Mouse (Mus musculus) urinary bladder, postnatal 10 days (tissue): ENCODE measurements around the gene Pycr1.
"Not testable (repeated sequence)": the region's sequence is repeated elsewhere in the genome, so short reads cannot be mapped to it uniquely, and the experiment has no call there.

Experiments
- DNase-seq: peaks from one replicate; pipeline ENCODE4 v3.0.0; 2022; ENCODE audit warnings: low spot score

Gene Pycr1

DNA sequence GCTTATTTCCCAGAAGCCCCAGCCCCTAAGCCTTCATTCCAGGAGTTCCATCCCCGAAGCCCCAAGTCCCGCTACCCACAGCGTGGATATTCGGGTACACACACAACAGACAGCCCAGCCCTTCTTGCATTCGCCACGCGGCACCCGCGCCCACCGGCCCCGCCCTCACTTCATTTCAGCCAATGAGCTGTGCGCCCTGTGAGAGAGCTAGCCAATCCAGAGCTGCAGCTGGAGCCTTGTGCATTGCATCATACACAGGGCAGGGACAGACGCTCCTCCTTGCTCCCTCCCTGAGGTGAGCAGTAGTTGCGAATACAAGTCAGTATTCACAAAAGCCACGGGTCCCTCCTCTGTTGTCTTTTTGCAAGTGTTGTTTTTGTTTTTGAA is at the start of gene Pycr1:
Gene Pycr1, minus strand, starts transcription at position 169 of the 387 bp plus-strand sequence.
- peak; percentile 77 for DNase-seq

DNA sequence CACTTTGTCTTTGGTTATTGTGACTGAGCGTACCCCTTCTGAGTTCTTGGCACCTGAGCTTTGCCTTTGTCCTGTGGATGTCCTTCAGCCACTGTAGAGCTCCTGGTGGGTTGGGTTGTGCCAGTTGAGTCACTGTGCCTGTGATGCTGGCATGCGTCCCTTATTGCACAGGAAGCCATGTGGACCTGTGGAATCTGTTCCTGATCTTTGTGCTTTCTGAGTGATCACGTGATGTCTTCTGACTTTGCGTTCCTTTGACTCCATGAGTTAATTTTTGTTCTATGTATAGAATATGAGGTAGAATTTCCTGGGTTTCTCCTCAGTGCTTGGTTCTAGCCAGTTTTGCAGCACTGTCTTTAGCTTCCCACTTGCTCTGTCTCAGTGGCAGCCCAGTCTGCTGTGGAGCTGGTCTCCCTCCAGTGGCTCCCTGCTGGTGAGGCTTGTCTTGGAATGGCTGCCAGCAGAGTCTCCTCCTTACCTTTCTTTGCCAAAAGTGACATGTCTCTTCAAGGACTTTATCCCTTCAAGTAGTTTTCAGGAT is 49.0 kb upstream of the Pycr1 start:
- DNase-seq: no peak

DNA sequence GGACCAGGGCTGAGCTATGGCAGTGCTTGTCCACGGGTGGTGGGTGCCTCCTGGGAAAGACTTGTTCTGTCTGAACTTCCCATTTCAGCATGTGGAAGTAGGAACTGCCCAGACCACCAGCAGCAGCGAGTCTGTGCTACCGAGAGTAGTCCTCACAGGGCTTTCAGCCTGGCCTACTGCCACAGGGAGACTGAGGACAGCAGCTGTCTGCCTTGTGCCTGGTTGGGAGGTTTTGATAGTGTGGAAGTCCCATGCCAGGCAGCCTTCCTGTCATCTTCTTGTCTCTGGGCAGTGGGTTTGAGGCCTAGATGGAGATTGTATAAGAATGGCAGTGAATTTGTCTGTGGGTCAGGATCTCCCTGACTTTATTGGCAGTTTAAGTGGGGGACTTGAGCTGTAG is 45.8 kb upstream of the Pycr1 start:
- DNase-seq: no peak

DNA sequence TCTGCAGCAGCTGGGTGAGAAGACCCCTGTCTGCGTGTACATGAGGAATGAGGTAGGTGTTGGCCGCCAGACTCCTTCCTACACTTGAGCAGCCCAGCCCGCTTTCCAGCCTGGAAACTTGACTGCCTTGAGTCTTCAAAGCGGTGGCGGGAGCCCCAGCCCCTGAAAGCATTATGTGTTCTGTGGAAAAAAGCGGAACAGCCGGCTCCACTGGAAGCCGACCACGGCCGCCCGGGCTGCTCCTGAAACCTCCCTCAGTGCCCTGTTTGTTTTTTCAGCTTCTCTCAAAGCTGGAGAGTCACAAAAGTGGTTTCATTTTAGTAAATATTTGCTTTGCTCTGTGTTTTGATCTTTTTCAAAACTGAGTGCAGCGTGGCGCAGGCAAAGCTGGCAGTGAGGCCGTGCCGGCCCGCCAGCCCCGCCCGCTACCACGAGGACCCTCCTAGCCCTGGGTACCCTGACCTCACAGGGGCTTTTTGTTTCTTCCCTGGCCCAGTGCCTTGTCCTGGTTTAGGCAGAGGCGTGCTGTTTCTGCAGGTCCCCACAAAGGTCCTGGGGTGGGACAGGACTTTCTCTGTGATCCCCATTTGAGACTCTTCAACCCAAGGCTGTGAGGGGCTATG is 43.2 kb upstream of the Pycr1 start:
- DNase-seq: no peak

DNA sequence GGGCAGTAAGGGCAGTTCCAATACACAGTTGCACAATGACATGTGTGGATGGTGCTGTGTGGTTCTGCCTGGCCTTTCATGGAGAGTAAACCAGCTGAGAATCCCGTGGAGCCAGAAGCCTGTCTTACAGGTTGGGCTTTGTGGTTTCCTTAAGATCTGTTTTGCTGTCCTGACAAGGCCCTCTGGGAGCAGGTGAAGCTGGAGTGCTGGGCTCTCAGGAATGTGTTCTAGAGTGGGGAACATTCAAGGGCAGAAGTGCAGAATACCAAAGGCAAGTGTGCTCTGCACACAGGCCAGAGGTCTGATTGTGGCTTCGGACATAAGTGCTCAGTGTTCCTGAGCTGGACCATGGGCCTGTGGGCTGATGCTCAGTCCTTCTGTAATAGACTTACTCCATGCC is 41.1 kb upstream of the Pycr1 start:
- no peak for DNase-seq

DNA sequence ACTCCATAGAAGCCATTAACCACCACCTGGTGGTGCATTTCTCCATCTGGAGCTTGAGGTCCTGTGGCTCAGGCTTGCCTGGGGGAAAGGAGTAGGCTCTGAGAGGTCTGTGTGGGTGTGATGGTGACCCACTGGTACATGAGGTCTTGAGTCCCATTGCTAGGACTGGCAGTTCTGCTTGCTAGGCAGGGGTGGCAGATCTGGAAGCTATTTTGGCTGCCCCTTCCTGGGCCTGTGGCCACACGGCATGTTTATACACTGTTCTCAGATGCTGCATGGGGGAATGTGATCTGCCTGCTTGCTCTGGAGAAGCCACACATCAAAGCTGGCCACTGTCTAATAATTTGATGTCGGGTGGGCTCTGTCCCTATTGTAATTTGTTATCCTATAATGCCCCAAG is 40.5 kb upstream of the Pycr1 start:
- no peak for DNase-seq

DNA sequence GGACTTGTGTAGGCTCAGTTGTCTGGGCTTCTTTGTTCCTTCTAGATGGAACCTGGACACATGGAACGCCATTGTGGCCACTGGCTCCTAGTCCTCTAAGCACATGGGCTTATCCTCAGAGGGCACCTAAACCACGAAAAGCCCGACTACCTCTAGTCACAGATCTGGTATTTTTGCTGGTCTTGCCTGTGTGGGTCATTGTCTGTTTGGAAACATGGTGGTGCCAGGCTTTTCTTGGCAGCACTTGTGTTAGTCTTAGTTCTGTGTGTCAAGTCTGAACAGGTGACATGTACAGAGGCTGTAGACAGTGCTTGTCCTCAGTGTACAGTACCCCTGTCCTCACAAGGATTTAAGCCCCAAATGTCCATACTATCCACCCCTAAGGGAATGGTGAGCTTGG is 40.0 kb upstream of the Pycr1 start:
- no peak for DNase-seq

DNA sequence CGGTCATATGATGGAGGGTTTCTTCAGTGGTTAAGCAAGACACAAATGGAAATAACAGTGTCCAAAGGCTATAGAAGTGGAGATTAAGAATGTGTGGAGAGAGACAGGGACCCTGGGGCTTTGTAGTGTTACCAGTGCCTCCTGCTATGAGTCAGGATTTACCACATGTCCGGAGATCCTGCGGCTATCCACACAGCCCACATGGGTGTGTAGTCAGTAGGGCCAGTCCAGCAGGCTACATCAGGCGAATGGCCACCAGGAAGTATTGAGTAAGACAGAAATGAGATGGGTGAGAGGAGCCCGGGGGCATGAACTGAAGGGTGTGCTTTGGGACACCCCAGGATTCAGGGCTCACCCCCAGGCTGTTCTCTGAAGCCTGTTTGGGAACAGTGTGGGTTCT is 39.1 kb upstream of the Pycr1 start:
- no peak for DNase-seq

DNA sequence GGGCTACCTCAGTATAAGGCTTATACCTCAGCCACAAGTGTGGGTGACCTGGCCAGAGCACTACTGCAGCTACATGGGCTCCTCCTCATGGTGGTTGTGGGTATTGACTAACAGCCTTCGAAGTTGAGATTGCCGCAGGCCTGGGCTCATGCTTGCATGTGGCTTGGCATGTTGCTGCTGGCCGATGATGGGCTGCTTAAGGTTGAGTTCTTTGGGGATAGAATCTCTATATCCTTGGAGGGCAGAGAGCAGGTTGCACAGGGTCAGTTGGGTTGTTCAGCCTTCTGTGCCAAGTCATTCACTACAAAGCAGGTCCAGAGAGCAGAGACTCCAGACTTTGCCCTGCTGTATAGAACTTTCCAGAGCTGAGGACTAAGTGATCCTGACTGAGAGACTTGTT is 36.3 kb upstream of the Pycr1 start:
- DNase-seq: no peak

DNA sequence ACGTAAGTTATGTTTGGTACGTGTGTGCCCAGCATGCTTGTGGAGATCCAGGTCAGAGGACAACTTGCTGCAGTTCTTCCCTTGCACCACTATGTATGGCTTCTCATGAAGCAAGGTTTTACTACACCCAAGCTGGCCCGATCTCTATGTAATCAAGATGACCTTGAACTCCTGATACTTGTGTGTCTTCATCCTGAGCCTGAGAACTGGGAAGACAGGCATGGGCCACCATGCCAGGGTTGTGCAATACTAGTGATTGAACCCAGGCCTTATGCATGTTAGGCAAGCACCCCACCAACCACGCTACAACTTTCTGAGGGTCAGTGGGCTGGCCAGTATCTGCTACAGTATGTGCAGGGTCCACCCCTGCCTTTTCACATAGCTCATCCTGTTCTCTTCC is 33.4 kb upstream of the Pycr1 start:
- no peak for DNase-seq

DNA sequence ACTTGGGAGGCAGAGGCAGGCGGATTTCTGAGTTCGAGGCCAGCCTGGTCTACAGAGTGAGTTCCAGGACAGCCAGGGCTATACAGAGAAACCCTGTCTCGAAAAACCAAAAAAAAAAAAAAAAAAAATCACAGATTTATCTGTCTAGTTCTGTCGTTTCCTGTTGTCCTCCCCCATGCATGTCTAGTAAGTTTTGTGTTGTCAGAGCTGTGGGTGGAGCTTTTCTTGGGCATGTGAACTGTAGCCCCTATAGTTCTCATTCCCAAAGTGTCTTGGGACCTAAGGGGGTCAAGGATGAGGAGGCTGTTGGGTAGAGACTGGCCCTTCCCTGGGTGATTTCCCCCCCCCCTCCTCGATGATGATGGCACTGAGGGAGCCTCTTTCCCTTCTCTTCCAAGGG is 32.3 kb upstream of the Pycr1 start:
- DNase-seq: not testable (repeated sequence)

DNA sequence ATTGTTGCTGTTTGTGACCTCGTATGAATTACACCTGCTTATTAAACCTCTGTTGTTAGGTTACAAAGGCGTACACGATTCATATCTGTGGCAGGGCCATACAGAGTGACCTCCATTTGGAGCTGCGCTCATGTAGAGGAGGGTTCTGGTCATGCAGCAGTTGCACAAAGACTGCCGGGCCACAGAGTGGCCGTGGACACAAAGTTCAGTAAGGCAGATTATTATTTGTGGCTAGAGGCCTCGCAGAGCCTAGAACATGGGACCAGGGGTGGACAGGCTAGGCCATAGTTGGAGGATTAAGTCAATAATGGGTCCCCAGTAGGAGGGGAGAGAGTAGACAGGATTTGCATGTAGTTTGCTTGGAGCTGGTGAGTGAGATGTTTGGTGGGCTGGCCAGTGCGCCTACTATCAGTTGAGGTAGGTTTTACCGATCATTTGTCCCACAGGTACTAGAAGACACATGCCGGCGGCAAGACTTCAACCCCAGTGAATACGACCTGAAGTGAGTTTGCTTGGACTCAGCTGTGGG is 30.1 kb upstream of the Pycr1 start:
- DNase-seq: no peak

DNA sequence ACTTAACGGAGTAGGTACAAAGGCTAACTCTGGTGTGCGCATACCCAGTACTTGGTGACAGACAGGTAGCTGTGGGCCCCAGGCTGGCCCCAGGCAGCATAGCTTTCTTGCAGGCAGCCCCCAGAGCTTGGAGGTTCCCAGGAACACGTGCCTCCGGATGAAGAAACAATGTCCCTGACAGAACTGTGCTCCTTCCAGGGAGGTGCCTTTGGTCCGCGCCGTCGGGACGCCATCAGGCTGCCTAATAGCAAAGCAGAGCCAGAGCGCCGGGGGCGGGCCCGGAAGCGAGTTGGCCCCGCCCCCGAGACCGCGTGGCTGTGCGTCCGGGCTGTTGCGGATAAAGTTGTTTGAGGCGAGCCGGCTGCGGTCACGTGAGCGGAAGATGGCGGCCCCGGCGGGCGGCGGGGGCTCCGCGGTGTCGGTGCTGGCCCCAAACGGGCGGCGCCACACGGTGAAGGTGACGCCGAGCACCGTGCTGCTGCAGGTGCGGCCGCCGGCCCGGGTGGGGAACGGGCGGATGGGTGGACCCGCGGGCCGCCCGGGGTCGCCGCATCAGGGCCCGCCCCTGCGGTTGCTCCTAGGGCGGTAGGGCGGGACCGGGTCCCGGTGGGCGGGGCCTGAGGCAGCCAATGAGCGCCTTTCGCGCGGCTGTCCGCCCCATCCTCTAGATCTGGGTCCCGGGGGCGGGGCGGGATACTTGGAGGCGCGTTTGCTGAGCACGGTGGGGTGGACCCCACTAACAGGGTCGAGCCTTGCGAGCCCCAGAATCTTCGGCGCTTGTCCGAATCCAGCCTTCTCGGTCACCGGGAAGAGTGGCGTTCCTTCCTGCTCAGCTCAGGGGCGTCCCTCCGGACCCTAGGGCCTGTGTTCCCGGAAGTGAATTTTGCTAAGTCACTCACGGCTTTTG is 29.4 kb upstream of the Pycr1 start, which contains the start of gene Aspscr1:
Gene Aspscr1, plus strand, starts transcription at position 287 of the 907 bp plus-strand sequence.
- peak; percentile 82 for DNase-seq

DNA sequence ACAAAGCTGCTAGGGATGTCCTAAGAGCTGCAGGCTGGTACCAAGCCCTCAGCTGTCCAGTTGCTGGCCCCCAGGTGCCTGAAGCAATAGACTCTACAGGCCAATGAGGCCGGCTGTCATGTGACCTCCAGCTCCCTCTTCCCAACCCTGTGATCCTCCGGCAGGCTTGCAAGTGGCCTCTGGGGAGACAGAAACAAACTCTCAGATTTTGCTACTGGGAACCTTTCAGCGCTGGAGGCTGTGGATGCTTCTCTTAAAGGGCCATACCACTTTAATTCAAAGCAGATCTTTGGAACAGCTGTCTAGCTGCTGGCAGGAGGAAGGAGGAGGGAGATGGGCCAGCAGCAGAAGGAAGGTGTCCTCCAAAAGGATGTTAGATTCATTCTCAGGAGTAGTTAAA is 23.0 kb upstream of the Pycr1 start:
- no peak for DNase-seq

DNA sequence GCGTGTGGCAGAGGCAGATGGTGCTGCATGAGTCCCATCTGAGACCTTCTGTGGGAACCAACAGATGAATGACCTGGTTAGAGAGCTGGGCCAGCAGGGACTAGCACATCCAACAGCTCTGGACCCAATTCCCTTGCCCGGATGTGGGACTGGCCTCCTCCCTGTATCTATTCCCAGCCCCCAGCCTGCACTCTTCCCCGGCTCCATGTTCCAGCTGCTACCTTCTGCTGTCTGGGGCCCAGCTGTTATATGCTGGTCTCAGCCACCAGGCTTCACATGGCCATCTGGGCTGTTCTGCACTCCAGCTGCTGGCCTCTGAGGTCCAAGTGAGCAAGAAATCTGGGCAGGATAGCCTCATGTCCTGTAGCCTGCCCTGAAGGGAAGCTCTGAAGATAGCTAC is 21.8 kb upstream of the Pycr1 start:
- DNase-seq: no peak

DNA sequence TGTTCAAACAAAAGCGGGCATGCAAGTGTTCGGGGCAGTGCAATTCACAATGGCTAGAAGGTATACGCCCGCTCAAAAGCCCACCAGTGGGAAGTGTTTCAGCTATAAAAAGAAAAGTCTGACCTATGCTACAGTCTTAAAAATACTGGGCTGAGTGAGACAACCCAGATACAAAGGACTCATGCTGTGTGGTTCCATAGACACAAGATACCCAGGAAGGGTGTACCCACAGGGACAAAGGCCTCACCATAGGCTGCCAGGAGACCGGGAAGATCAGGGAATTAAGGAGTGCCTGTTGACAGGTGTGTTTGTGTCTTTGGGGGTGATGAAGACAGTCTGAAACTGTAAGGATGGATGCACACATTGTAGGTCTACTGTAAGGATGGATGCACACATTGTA is 20.1 kb upstream of the Pycr1 start:
- no peak for DNase-seq

DNA sequence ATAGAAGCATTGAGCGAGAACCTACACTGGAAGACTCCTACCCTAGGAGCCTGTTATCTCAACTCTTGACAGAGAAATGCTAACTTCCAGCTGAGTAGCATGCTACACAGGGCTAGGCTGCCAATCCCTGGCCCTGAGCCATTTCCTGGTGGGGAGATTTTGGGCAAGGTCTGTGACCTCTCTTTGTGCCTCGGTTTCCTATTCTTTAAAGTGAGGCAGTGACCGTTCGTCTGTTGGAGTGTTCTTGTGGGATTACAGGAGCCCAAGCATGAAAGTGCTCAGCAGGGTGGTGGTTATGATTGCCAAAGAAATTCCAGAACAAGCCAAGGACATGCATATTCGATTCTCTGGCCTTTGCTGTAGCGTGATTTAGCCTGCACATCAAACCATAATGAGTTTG is 19.2 kb upstream of the Pycr1 start:
- DNase-seq: no peak

DNA sequence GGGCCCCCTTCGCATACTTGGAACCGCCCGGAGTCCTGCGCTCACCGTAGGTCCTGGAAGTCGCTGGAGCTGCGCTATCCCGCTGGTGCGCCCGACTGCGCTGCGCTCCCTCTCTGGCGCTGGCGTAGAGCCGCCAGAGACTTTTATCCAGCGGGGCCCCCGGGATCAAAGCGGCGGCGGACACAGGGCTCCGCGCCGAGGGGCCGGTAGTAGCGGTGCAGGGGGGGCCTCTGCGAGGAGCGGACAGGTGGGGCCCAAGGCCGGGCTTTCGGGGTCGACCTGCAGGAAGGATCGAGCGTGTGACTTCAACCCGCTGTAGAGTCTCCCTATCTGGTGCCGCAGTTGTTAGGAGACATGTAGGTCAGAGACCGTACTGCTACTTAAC is 17.5 kb upstream of the Pycr1 start, which contains the start of gene Notum:
Gene Notum, minus strand, starts transcription at position 100 of the 385 bp plus-strand sequence.
- DNase-seq: no peak

DNA sequence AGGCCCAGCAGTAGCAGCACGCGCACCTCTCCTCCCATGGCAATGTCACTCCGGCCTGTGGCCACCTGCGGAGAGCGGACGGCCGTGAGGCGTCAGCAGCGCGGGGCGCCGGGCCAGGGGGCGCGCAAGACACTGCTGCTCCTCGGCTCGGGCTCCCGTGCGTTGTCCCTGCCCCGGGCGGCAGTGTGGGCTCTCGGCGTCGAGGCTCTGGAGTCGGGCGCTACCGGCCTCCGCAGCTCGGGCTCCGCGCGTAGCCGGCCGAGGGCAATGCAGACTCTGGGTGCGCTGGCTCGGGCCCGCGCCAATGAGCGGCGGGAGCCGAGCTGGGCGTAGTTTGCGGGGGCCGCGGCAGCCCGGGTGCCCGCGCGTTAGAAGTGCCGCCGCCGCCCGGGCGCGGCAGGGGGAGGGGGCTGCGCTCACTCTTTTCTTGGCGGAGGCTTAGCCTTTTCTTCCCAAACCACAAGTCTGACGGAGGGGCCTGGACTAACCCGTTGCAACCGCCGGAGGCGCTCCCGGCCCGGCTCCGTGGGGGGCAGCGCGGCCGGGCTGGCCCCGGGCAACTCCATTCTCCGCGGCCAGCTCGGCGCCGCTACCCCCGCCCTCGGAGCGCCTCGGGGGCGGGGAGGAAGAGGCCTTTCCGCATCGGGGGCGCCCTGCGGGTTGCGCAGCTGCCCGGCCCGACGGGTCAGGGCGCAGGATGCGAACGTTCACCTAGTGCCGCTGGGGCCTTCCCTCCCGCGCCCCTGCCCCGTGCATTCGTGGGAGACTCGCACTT is 16.9 kb upstream of the Pycr1 start:
- DNase-seq: no peak

DNA sequence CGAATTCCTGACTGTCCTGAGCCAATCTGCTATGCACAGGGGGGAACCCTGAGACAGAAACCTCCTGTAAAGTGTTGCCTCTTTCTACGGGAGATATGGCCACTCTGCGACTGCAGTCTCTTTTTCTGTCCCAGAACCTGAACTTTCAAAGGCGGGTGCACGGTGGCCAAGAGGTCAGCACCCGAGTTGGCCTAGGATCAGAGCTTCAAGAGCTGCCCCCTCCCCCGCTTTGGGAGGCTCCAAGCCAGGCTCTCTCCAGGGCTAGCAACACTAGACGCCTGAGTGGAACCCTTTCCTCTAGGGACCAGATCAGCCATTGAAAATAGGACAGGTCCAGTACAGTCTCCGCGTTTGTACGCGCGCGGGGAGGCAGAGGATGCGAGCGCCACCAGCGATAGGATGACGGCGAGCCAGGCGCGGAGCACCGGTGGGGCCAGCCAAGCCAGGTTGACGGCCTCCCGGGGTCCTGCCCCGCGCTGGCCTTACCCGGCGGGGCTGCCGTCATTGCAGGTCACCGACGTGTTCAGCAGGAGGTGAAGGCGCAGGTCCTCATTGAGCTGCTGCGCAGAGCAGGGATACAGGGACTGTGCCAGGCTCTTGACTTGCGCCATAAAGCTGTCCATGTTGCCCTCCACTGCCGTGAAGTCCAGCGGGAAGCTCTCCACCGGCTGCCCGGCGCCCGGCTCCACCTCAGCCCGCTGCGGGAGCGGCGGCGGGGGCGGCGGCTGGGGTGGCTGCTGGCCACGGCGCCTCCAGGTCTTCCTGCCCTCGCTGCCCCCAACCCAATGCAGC is 16.1 kb upstream of the Pycr1 start:
- DNase-seq: no peak

DNA sequence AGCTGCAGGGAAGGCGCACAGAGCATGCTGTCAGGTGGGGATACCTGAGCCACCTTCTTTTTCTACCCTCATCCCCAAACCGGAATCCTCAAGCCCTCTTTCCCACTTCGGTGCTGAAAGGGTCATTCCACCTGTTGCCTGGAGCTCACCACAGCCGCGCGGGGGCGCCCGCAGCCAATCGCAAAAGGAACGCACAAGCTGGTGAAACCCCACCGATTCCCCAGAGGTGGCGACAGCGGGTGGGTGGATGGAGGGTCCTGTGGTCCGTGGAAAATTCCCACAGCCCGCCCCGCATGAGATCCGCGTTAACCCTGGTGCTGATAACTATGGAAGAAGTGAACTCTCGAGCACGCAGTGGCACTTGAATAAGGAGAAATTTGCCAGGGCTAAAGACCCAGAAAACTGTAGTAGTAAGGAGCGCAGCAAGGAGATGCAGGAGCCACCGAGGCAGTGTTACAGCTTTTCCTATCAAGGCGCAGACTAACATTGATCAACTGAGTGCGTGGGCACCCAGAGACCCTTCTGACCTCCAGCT is 15.4 kb upstream of the Pycr1 start:
- no peak for DNase-seq
